Mouse (Mus musculus) erythroblast, embryonic 14.5 days (primary cell): ENCODE measurements at regions not wholly inside any gene's neighbourhood (a gene's known extent, or its start where the extent isn't known, plus 50 kb on each side); places are given as distances from the start of the nearest gene placed in this dataset.

Source experiments
- H3K27me3 ChIP-seq: 2 replicates; pipeline ENCODE4 v1.6.1; 2012; ENCODE audit warnings: inconsistent platforms; ENCODE audit not compliant: control insufficient read depth
- H3K36me3 ChIP-seq: 2 replicates; pipeline ENCODE4 v1.6.1; 2012; ENCODE audit warnings: mild to moderate bottlenecking, inconsistent platforms; ENCODE audit not compliant: control insufficient read depth
- H3K4me1 ChIP-seq: 2 replicates; pipeline ENCODE4 v1.6.1; 2012; ENCODE audit warnings: inconsistent platforms; ENCODE audit not compliant: control insufficient read depth
- H3K4me3 ChIP-seq: replicated peaks from 2 replicates; pipeline ENCODE3; 2012; ENCODE audit warnings: moderate library complexity, mild to moderate bottlenecking, inconsistent platforms
- H3K9me3 ChIP-seq: 2 replicates; pipeline ENCODE4 v1.6.1; 2012; ENCODE audit warnings: low read length, inconsistent platforms, mixed read lengths; ENCODE audit not compliant: control insufficient read depth
- GATA1 ChIP-seq: IDR thresholded peaks from 2 replicates; pipeline ENCODE4 v1.6.1; 2012; ENCODE audit warnings: low read length, inconsistent platforms, mixed read lengths
- TAL1 ChIP-seq: IDR thresholded peaks from 3 replicates; pipeline ENCODE4 v1.6.1; 2012; ENCODE audit warnings: low read length, inconsistent platforms, mixed read lengths

GRCm38 (mm10) chr11:38143436-38143835, 907.7 kb upstream of the Tenm2 start:
- Histone ChIP-seq H3K36me3 (no peaks in the 10 kb centered on the region), H3K9me3 (no peaks in the 10 kb centered on the region), H3K4me3 (no peak overlapping the region), H3K27me3 (no peaks in the 10 kb centered on the region), H3K4me1 (no peaks in the 10 kb centered on the region)
- no peak for TF ChIP-seq TAL1
- no peak for TF ChIP-seq GATA1

- TF ChIP-seq TAL1 = no peak
- no peak for TF ChIP-seq GATA1
- Histone ChIP-seq H3K4me1 (no peaks in the 10 kb centered on the region), H3K27me3 (no peaks in the 10 kb centered on the region), H3K9me3 (no peaks in the 10 kb centered on the region), H3K4me3 (no peak overlapping the region), H3K36me3 (no peaks in the 10 kb centered on the region)
Measured at GRCm38 (mm10) chr11:38128851-38129250, 893.1 kb upstream of the Tenm2 start.

- TF ChIP-seq GATA1 = no peak
- no peak for TF ChIP-seq TAL1
- no peak overlapping the region for H3K4me3 ChIP-seq
Measured at GRCm38 (mm10) chr11:38123789-38124330, 888.1 kb upstream of the Tenm2 start.

GRCm38 (mm10) chr11:38122474-38122873, 886.7 kb upstream of the Tenm2 start:
- no peaks in the 10 kb centered on the region for H3K27me3 ChIP-seq
- no peak overlapping the region for H3K4me3 ChIP-seq
- H3K4me1 ChIP-seq = no peaks in the 10 kb centered on the region
- TF ChIP-seq TAL1 = no peak
- TF ChIP-seq GATA1 = no peak
- H3K9me3 ChIP-seq = no peaks in the 10 kb centered on the region
- no peaks in the 10 kb centered on the region for H3K36me3 ChIP-seq

More at GRCm38 (mm10) chr11:38123789-38124330, 888.1 kb upstream of the Tenm2 start:
- H3K9me3 ChIP-seq = no peaks in the 10 kb centered on the region
- no peaks in the 10 kb centered on the region for H3K36me3 ChIP-seq
- H3K4me1 ChIP-seq = no peaks in the 10 kb centered on the region
- H3K27me3 ChIP-seq = no peaks in the 10 kb centered on the region

GRCm38 (mm10) chr11:38121051-38121616, 885.4 kb upstream of the Tenm2 start:
- no peak for TF ChIP-seq GATA1
- TF ChIP-seq TAL1 = no peak
- no peaks in the 10 kb centered on the region for H3K36me3 ChIP-seq
- H3K27me3 ChIP-seq = no peaks in the 10 kb centered on the region
- H3K4me3 ChIP-seq = no peak overlapping the region
- H3K9me3 ChIP-seq = no peaks in the 10 kb centered on the region
- no peaks in the 10 kb centered on the region for H3K4me1 ChIP-seq

GRCm38 (mm10) chr11:38117741-38118140, 882.0 kb upstream of the Tenm2 start:
- no peaks in the 10 kb centered on the region for H3K9me3 ChIP-seq
- TF ChIP-seq GATA1 (no peak), TAL1 (no peak)
- H3K27me3 ChIP-seq = no peaks in the 10 kb centered on the region
- no peaks in the 10 kb centered on the region for H3K4me1 ChIP-seq
- H3K4me3 ChIP-seq = no peak overlapping the region
- H3K36me3 ChIP-seq = no peaks in the 10 kb centered on the region

- no peaks in the 10 kb centered on the region for H3K27me3 ChIP-seq
- no peak overlapping the region for H3K4me3 ChIP-seq
- H3K9me3 ChIP-seq = no peaks in the 10 kb centered on the region
- TF ChIP-seq GATA1 = no peak
- TF ChIP-seq TAL1 = no peak
- H3K36me3 ChIP-seq = no peaks in the 10 kb centered on the region
- no peaks in the 10 kb centered on the region for H3K4me1 ChIP-seq
Measured at GRCm38 (mm10) chr11:38092202-38092601, 856.4 kb upstream of the Tenm2 start.

- Histone ChIP-seq H3K36me3 (no peaks in the 10 kb centered on the region), H3K4me3 (no peak overlapping the region), H3K9me3 (no peaks in the 10 kb centered on the region), H3K27me3 (no peaks in the 10 kb centered on the region), H3K4me1 (no peaks in the 10 kb centered on the region)
- TF ChIP-seq TAL1 = no peak
- no peak for TF ChIP-seq GATA1
Measured at GRCm38 (mm10) chr11:38075171-38075732, 839.5 kb upstream of the Tenm2 start.

- TF ChIP-seq GATA1 = no peak
- TF ChIP-seq TAL1 = no peak
- Histone ChIP-seq H3K4me3 (no peak overlapping the region), H3K9me3 (no peaks in the 10 kb centered on the region), H3K4me1 (no peaks in the 10 kb centered on the region), H3K27me3 (no peaks in the 10 kb centered on the region), H3K36me3 (no peaks in the 10 kb centered on the region)
Measured at GRCm38 (mm10) chr11:38069635-38070034, 833.9 kb upstream of the Tenm2 start.
